Mouse (Mus musculus) forebrain, postnatal 0 days (tissue): ENCODE measurements around the gene E2f6. TPM values are rescaled to one million over a fixed set of nuclear protein-coding genes. Genes with fewer than 3 reads are reported as not detected.

ENCODE experiments used
- ATAC-seq: fragments of 200-750 bp; cut with Nextera tagmentation; 2 replicates; pipeline ENCODE4 v1.8.0; 2017; ENCODE audit warnings: mild to moderate bottlenecking, moderate library complexity
- DNase-seq: peaks from one replicate; pipeline ENCODE4 v3.0.0-alpha.2; 2015
- H3K27ac ChIP-seq: fragments of 300-500 bp; sonication (generic); 2 replicates; pipeline ENCODE4 v1.5.1; 2014; ENCODE audit warnings: low read depth, mild to moderate bottlenecking, antibody characterized with exemption, low read length, moderate library complexity, mixed read lengths
- H3K27me3 ChIP-seq: fragments of 300-500 bp; sonication (generic); 2 replicates; pipeline ENCODE4 v1.6.1; 2014; ENCODE audit warnings: mild to moderate bottlenecking, low read length, mixed read lengths; ENCODE audit not compliant: insufficient read depth
- H3K36me3 ChIP-seq: fragments of 300-500 bp; sonication (generic); 2 replicates; pipeline ENCODE4 v1.6.1; 2014; ENCODE audit warnings: mild to moderate bottlenecking, moderate library complexity; ENCODE audit not compliant: insufficient read depth
- H3K4me1 ChIP-seq: fragments of 300-500 bp; sonication (generic); 2 replicates; pipeline ENCODE4 v1.6.1; 2014; ENCODE audit warnings: antibody characterized with exemption; ENCODE audit not compliant: insufficient read depth
- H3K4me2 ChIP-seq: fragments of 300-500 bp; sonication (generic); 2 replicates; pipeline ENCODE4 v1.6.1; 2014; ENCODE audit warnings: low read depth, mild to moderate bottlenecking, moderate library complexity
- H3K4me3 ChIP-seq: fragments of 300-500 bp; sonication (generic); 2 replicates; pipeline ENCODE4 v1.5.1; 2014; ENCODE audit warnings: low read depth, low read length, mixed read lengths
- H3K9ac ChIP-seq: fragments of 300-500 bp; sonication (generic); 2 replicates; pipeline ENCODE4 v1.6.1; 2014; ENCODE audit warnings: mild to moderate bottlenecking
- H3K9me3 ChIP-seq: fragments of 300-500 bp; sonication (generic); 2 replicates; pipeline ENCODE4 v1.6.1; 2016; ENCODE audit warnings: low read length
- CTCF ChIP-seq: sonication (generic); IDR thresholded peaks from 2 replicates; pipeline ENCODE4 v1.5.1; 2016; ENCODE audit warnings: antibody characterized with exemption, control low read depth, low read depth
- WGBS: fragments of 180-500 bp; shearing (Covaris S2); extraction: QIAGEN DNeasy Blood & Tissue Kit; methylation state at CpG from one replicate; pipeline ENCODE4 v1.1.7; 2014; 5-methylcytosine and 5-hydroxymethylcytosine counted together
- polyA plus RNA-seq: library from polyadenylated mRNA; unstranded; fragments of >200 nt; fragmentation: Nextera tagmentation; extraction: Ambion mirVana; gene quantifications from 2 replicates; pipeline ENCODE4 v1.2.1, GENCODE M21; 2015
- total RNA-seq: library from RNA; depleted of rRNA; stranded (reverse); fragments of >200 nt; gene quantifications from 2 replicates; pipeline ENCODE4 v1.2.3, GENCODE M21; 2014; rRNA removed

The E2f6 gene
- total RNA-seq = 18.9 and 26.4 TPM in 2 replicates
- 12.2 and 15.4 TPM in 2 replicates for polyA plus RNA-seq

GRCm38 (mm10) chr12:16810525-16811431 lies at the start of gene E2f6:
E2f6 (plus strand) TSS chr12:16810963.
- no peak for TF ChIP-seq CTCF
- ATAC-seq = peak; percentile 93
- peak within 1 kb of the TSS; percentile 30; the same call in 1 of the 2 replicates for H3K27ac ChIP-seq

GRCm38 (mm10) chr12:16761461-16761860 lies 49.3 kb upstream of the E2f6 start:
- no peak overlapping the region for H3K9ac ChIP-seq
- TF ChIP-seq CTCF = no peak
- no peak overlapping the region for H3K4me2 ChIP-seq
- H3K36me3 ChIP-seq = no peaks in the 10 kb centered on the region
- no peaks in the 10 kb centered on the region for H3K4me1 ChIP-seq
- no peaks in the 10 kb centered on the region for H3K9me3 ChIP-seq
- H3K27ac ChIP-seq = no peak overlapping the region
- DNase-seq (no peak), ATAC-seq (no peak)
- no peaks in the 10 kb centered on the region for H3K27me3 ChIP-seq
- WGBS = 98% methylated on average over 3 of the region's 3 CpGs
- H3K4me3 ChIP-seq = no peak overlapping the region

More at GRCm38 (mm10) chr12:16810525-16811431, at the start of gene E2f6:
- peaks cover 12% of the 10 kb centered on the region for H3K4me1 ChIP-seq
- H3K4me2 ChIP-seq = peak within 1 kb of the TSS; percentile 80
- peak within 1 kb of the TSS; percentile 74 for H3K9ac ChIP-seq
- 8% methylated on average over 80 of the region's 81 CpGs for WGBS
- H3K9me3 ChIP-seq = no peaks in the 10 kb centered on the region
- no peaks in the 10 kb centered on the region for H3K36me3 ChIP-seq
- H3K4me3 ChIP-seq = peak within 1 kb of the TSS; percentile 66
- peaks cover 8% of the 10 kb centered on the region; the same call in 1 of the 2 replicates for H3K27me3 ChIP-seq
- DNase-seq = peak; percentile 92

- no peaks in the 10 kb centered on the region for H3K27me3 ChIP-seq
- H3K4me1 ChIP-seq = no peaks in the 10 kb centered on the region
- no peak for TF ChIP-seq CTCF
- no peak overlapping the region for H3K4me2 ChIP-seq
- WGBS = 74% methylated on average over 4 of the region's 4 CpGs
- DNase-seq (no peak), ATAC-seq (no peak)
- H3K9ac ChIP-seq = no peak overlapping the region
- no peak overlapping the region for H3K27ac ChIP-seq
- no peaks in the 10 kb centered on the region for H3K9me3 ChIP-seq
- H3K36me3 ChIP-seq = no peaks in the 10 kb centered on the region
- H3K4me3 ChIP-seq = no peak overlapping the region
These were observed 46.9 kb upstream of the E2f6 start for GRCm38 (mm10) chr12:16763649-16764422.

DNA sequence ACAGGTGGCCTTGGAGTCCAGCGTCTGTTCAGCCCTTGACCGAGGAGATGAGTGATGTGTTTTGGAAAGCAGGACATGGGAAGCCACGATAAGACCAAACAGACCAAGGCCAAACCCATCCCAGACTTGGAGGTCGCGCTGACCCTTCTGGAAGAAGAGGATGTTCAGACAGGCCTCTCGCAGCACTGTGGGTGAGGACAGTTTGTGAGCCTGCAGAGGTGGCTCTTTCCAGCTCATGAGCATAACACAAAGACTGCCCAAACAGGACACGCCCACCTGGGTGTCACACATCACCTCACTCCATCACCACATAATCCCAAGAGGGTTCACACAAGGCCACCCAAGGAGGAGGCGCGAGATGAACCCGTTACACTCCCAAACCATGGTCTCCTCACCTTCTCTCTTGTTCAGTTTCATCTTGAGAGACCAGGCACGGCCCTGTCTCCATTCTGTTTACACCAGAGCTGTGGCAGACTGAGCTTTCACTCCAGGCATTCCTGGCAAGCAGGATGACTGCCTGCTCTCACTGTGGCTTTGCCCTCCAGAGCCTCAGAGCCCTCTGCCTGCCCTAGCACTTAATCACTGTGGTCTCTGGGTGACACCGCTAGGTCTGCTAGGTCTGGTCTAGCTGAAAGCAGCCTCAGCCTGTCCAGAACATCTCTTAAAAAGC lies 45.9 kb upstream of the E2f6 start:
- DNase-seq (no peak), ATAC-seq (no peak)
- H3K9me3 ChIP-seq = no peaks in the 10 kb centered on the region
- no peaks in the 10 kb centered on the region for H3K4me1 ChIP-seq
- no peak for TF ChIP-seq CTCF
- H3K27me3 ChIP-seq = no peaks in the 10 kb centered on the region
- H3K4me2 ChIP-seq = no peak overlapping the region
- H3K36me3 ChIP-seq = no peaks in the 10 kb centered on the region
- no peak overlapping the region for H3K27ac ChIP-seq
- WGBS = 86% methylated on average over 12 of the region's 12 CpGs
- no peak overlapping the region for H3K4me3 ChIP-seq
- H3K9ac ChIP-seq = no peak overlapping the region

DNA sequence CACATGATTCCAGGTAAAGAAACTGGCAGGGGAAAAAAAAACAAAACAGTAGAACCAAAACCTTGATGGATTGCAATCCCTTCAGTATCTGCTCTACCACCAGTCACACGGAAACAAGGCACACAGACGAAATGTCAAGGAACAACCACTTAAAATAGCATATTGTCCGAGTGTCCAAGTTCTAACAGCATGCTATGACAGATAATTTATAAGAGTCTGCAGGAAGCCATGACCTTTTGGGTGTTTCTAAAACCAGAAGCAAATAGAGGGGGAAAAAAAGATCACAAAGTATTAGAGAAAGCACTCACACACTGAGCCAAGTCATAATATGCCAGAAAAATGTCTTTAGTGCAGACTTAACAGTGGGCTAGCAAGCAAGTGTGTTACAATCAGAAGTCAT lies 42.5 kb upstream of the E2f6 start:
- Histone ChIP-seq H3K9ac (no peak overlapping the region), H3K27me3 (no peaks in the 10 kb centered on the region), H3K36me3 (no peaks in the 10 kb centered on the region), H3K4me2 (no peak overlapping the region), H3K4me1 (no peaks in the 10 kb centered on the region), H3K9me3 (no peaks in the 10 kb centered on the region), H3K27ac (no peak overlapping the region), H3K4me3 (no peak overlapping the region)
- WGBS = 87% methylated on average over 3 of the region's 3 CpGs
- DNase-seq = no peak
- no peak for ATAC-seq
- TF ChIP-seq CTCF = no peak

- TF ChIP-seq CTCF = no peak
- Histone ChIP-seq H3K4me2 (no peak overlapping the region), H3K27me3 (no peaks in the 10 kb centered on the region), H3K9ac (no peak overlapping the region), H3K4me1 (no peaks in the 10 kb centered on the region), H3K4me3 (no peak overlapping the region), H3K9me3 (no peaks in the 10 kb centered on the region), H3K27ac (no peak overlapping the region), H3K36me3 (no peaks in the 10 kb centered on the region)
- no peak for DNase-seq
- no peak for ATAC-seq
- WGBS = 78% methylated on average over 2 of the region's 2 CpGs
These were observed 42.1 kb upstream of the E2f6 start for GRCm38 (mm10) chr12:16768711-16769110.
